Mouse (Mus musculus): ENCODE results near the gene Trafd1.

GRCm38 (mm10) chr5:121374790-121375189 is 10.6 kb downstream of the Trafd1 start:
- TF ChIP-seq CTCF (conservative IDR thresholded peaks at IDR 0.05; ENCODE audit: insufficient read depth, insufficient read length, low read depth, low read length) (no peak), POLR2A (IDR thresholded peaks at IDR 0.05; ENCODE audit: low read depth, low read length) (no peak)
